Mouse (Mus musculus) heart, postnatal 0 days (tissue): ENCODE data around the gene Xrcc6.

Experiments
- CTCF ChIP-seq: IDR thresholded peaks from 2 replicates; pipeline ENCODE4 v1.5.1; 2016; ENCODE audit warnings: antibody characterized with exemption, control low read depth, low read depth
- EP300 ChIP-seq: IDR thresholded peaks from 2 replicates; pipeline ENCODE4 v1.6.1; 2016; ENCODE audit warnings: antibody characterized with exemption, low read depth

DNA sequence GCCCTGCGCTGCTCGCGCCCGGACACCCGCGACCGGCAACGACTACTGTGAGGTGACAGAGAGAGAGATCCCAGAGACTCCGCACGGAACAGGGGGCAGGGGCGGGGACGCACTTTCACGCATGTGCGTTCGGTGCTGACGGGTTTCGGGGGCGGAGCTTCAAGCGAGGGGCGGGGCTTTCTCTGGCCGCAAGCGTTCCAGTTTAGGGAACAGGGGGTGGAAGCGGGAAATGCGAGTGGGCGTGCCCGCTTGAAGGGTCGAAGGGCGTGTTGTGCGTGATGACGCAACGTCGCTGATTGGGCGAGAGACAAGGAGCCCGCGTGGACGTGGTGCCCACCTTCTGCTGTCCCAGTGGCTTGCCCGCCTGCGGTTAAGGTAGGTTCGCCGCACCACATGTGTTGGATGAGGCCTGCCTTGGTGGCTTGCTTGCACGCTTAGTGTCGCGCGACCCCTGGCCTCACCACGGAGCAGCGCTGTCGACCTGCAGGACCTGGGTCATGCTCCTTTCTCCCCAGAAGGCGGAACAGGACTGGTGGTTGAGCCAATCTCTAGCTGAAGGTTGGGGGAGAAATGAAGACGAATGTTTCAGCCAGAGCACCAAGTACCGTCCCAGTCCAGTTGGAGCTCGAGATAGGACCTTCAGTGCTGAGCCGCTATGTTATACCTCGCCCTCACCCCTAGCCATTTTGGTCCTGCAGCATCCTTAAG lies 28.6 kb downstream of the Xrcc6 start:
- no peak for TF ChIP-seq CTCF
- TF ChIP-seq EP300 = no peak
